Mouse (Mus musculus) adrenal gland, postnatal 0 days (tissue): ENCODE data around the gene Mpl. TPM values are rescaled to one million over a fixed set of nuclear protein-coding genes. Genes with fewer than 3 reads are reported as not detected.

Experiments used
- polyA plus RNA-seq: library from polyadenylated mRNA; unstranded; fragments of >200 nt; fragmentation: Nextera tagmentation; extraction: Ambion mirVana; gene quantifications from 2 replicates; pipeline ENCODE4 v1.2.1, GENCODE M21; 2015

Gene Mpl
- 0.32 and 0.62 TPM in 2 replicates for polyA plus RNA-seq

DNA sequence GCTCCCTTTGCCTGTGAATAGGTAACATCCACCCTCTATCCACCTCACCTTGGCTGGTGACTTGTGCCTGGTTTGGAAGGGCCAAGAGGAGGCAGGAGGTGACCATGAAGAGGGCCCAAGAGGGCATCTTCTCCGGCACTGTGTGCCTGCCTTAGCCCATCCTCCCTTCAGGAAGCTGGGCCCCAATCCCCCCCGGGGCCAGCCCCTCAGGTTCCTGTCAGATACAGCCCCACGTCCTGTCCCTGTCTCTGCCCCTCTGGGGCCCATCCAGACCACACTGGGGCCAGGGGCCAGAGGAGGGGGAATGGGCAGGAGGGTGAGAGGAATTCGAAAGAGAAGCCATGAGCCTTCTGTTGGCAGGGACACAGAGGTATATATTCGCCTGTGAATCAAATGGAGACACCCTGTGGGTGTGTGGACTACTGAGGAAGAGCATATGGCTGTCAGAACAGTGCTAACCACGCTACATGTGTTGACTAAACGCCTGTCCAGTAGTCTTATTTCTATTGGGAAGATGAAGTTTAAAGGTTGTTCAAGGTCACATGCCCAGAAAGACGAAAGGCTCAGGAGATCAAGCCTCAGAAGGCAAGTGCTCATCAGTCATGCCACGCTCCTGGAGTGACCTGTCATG lies at the start of gene Mpl:
Mpl (minus strand) TSS at position 169 of the 631 bp plus-strand sequence.

DNA sequence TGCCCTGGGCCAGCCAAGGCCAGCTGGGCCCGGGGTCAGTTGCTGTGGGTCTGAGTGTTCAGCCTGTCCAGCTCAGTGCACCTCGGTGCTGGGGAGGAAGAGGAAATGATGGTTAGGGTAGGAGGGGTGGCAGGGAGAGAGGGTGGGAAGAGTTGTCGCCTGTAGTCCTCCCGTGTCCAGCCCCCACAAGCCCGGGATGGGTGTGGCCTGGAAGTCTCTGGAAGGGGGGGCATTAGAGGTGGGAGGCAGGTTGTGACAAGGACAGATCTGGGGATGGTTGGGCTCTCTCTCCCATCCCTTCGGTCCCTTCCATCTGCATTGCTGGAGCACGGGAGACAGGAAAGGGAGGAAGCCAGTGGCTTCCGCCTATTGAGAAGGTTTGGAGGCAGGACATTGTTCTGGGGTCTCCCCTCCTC lies 32.4 kb upstream of the Mpl start, which contains the start of gene Tie1:
Tie1 (minus strand) TSS at position 345 of the 416 bp plus-strand sequence.

DNA sequence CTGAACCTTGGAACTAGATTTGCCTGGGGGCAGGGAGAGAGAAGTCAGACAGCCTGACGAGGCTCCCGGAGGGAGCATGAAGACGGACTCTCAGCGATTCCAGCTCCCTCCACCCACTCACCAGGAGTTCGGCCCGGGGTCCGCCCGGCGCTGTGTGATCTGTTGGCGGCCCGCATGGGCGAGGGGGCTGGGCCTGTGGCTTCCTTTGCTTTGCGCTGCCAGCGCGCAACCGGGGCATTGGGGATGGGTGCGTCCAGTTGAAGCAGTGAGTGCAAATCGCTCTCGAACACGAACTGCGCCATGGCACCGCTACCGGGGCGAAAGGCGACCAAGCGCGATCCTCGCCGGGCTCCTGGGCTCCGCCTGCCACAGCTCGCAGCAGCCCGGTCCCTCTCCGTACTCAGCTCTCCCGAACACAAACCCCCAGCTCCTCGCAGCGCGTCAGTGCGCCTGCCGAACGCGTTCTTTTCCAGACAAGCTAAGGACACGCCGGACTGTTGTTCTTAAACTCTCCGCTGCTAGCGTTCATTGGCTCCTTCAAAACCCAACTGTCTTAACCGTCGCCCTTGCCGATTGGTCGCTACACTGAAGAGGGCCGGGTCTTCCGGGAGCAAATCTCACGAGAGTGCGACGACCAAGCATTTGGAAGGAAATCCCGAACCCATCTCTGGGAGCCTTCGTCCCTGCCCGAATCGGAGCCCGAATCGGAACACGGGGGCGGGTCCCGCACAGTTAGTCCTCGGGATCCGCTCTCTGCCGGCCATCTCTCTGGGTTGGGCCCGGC lies 20.3 kb downstream of the Mpl start, which contains the start of gene Cdc20:
Cdc20 (minus strand) TSS at position 533 of the 784 bp plus-strand sequence.

DNA sequence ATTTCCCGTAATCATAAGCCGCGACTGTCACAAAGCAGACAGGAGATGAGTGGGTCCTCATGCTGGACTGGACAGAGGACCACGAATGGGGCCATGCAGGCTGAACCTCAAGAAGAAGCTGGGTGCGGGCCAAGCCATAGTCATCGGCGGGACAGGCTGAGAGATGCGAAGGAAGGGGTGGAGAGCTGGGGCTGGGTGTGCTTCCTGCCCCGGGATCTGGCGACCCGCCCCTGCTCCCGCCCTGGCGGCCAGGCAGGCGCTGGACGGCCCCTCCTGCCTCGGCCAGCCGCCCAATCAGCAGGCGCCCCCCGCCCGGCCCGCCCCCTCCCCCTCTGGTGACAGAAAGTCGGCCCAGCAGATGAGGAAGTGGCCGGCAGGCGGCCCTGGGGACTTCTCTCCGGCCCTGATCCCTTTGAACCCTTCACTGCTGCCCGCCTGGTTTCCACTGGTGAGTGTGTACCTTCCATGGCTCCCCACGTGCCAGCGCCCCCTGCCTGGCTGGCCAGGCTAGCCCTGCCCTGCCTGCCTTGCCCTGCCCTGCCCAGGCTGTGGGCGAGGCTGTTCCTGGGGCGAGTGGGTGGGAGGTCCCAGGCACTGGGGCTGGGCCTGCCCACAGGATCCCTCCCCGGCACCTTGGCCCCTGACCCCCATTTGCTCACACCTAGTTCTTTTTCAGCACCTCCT lies 29.4 kb downstream of the Mpl start, which contains the start of gene Elovl1:
Elovl1 (plus strand) TSS at position 326 of the 684 bp plus-strand sequence.

DNA sequence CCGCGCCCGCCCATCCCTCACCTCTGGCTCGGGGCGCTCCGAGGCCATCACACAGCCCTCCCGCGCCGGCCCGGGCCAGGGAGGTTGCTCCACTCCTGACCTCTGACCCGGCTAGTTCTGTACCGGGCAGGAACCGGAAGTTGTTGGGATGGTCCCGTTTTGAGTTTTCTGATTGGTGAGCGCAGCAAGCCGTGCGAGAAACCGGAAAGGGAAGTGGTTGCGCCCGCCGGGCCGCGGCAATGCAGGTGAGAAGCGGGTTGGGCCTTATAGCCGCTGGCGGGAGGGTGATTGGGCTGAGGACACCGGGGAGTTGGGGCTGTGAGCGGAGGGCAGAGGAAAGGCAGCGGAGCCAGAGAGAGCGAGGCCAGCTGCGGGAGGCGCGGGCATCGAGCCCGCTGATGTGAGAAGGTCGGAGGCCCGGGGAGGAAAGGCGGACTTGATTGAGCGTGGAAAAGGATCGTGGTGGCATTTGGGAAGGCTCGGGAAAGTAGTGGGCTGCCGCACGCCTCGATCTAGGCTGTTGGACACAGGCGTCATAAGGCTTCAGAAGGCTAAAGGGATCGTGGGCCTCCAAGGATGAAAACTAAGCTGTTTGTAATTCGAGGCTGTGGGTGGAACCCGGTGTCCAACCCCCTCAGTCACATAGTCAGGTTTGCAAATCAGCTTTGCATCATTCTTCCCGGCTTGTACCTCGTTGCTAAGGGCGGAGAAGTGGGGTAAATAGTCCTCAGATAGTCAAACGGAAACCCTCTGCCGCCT lies 48.0 kb downstream of the Mpl start, which contains the start of the genes Szt2 and Med8:
Szt2 (minus strand) TSS at position 132 of the 759 bp plus-strand sequence.
Med8 (plus strand) TSS at position 196 of the 759 bp plus-strand sequence.

Other genes starting within 250 kb of the Mpl start
- 17.8 and 20.9 TPM in 2 replicates for gene Ptprf, start 166.1 kb downstream of the Mpl start, polyA plus RNA-seq
- gene Szt2, start 48.2 kb downstream of the Mpl start, polyA plus RNA-seq, result 2.5 and 3.0 TPM in 2 replicates
- gene Med8, start 48.2 kb downstream of the Mpl start, polyA plus RNA-seq, result 52.4 and 78.9 TPM in 2 replicates
- gene Elovl1, start 29.4 kb downstream of the Mpl start, polyA plus RNA-seq, result 62.9 and 106 TPM in 2 replicates
- gene Cdc20, start 20.2 kb downstream of the Mpl start, polyA plus RNA-seq, result 36.8 and 46.6 TPM in 2 replicates
- 12.7 and 25.6 TPM in 2 replicates for gene Tie1, start 32.5 kb upstream of the Mpl start, polyA plus RNA-seq
- 0.30 and 0.80 TPM in 2 replicates for gene 2610528J11Rik, start 69.5 kb upstream of the Mpl start, polyA plus RNA-seq
- 0.93 and 1.2 TPM in 2 replicates for gene Tmem125, start 86.5 kb upstream of the Mpl start, polyA plus RNA-seq
- gene Cfap57, start 163.3 kb upstream of the Mpl start, polyA plus RNA-seq, result 0.12 and 0.65 TPM in 2 replicates
- gene Ebna1bp2, start 163.3 kb upstream of the Mpl start, polyA plus RNA-seq, result 116 TPM in 2 replicates
- gene Olfr62, start 201.4 kb upstream of the Mpl start, polyA plus RNA-seq, result not detected in 2 replicates
- gene Olfr1342, start 235.2 kb upstream of the Mpl start, polyA plus RNA-seq, result not detected in 2 replicates
- not detected in 2 replicates for gene Olfr1341, start 246.0 kb upstream of the Mpl start, polyA plus RNA-seq